Mouse (Mus musculus) megakaryocyte, embryonic 14.5 days (primary cell): ENCODE measurements around the gene Prf1. TPM values are rescaled to one million over a fixed set of nuclear protein-coding genes. Genes with fewer than 3 reads are reported as not detected.

Source experiments
- H3K27me3 ChIP-seq: replicated peaks from 2 replicates; pipeline ENCODE3; 2012; ENCODE audit warnings: inconsistent platforms
- H3K36me3 ChIP-seq: replicated peaks from 2 replicates; pipeline ENCODE3; 2012; ENCODE audit warnings: low read length, inconsistent platforms, mixed read lengths
- H3K4me1 ChIP-seq: 2 replicates; pipeline ENCODE4 v1.6.1; 2012; ENCODE audit warnings: inconsistent platforms
- H3K4me3 ChIP-seq: replicated peaks from 2 replicates; pipeline ENCODE3; 2012; ENCODE audit warnings: moderate library complexity, mild to moderate bottlenecking, inconsistent platforms
- H3K9me3 ChIP-seq: 2 replicates; pipeline ENCODE4 v1.6.1; 2012; ENCODE audit warnings: inconsistent platforms
- FLI1 ChIP-seq: IDR thresholded peaks from 2 replicates; pipeline ENCODE4 v1.6.1; 2012; ENCODE audit warnings: low read length, inconsistent platforms, mixed read lengths
- GATA1 ChIP-seq: IDR thresholded peaks from 3 replicates; pipeline ENCODE4 v1.6.1; 2012; ENCODE audit warnings: mixed read lengths, low read length, inconsistent platforms, borderline replicate concordance
- polyA plus RNA-seq: library from polyadenylated mRNA; stranded (reverse); fragments of >175 nt; gene quantifications from 2 replicates; pipeline ENCODE4 v1.2.3, GENCODE M21; 2012; ENCODE audit warnings: low replicate concordance; ENCODE audit not compliant: insufficient read depth

The Prf1 gene
- polyA plus RNA-seq, 1 experiment = not detected

DNA sequence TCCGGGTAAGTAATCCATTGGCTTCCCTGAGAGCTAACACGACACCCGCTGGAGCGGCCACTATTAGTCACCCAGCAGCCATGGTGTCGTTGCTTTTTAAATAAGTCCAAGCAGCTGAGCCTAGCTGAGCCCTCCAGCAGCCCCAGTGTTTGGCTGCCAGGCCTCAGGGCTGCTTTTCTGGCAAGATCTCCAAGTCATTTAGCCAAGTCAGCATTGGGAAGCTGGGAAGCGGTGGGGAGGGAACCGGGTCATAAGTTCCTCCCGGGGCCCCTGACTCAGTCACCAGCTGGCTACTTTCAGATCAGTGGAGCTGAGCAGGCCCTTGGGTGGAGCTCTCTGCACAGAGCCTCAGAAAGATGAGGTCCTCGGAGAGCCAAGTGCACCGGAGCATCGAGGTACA lies 12.4 kb upstream of the Prf1 start:
- H3K36me3 ChIP-seq = no peaks in the 10 kb centered on the region
- 0 out of 2 replicates have a peak, but pooled peaks cover 7% of the 10 kb centered on the region for H3K9me3 ChIP-seq
- no peak overlapping the region for H3K4me3 ChIP-seq
- H3K27me3 ChIP-seq = peaks cover 37% of the 10 kb centered on the region
- no peak for TF ChIP-seq GATA1
- no peaks in the 10 kb centered on the region for H3K4me1 ChIP-seq

DNA sequence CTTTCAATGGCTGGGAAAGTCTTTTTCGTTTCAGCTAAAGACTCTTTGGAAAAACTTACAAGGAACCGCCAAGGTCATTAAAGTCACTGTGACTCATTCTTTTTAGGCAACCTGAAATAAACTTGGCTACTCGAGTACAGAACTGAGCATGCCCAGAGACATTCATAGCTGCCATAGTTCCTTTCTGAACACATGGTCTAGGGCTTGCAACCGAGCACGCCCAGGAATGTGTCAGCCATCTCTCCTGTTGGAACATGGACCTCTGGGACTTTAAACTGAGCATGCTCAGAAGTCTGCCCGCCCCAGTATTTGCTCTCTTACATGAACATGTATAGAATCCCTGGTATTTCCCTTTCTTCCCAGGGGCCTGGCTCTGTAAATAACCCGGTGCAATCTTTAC lies 11.4 kb upstream of the Prf1 start:
- TF ChIP-seq GATA1 = no peak
- TF ChIP-seq FLI1 = no peak
- Histone ChIP-seq H3K9me3 (0 out of 2 replicates have a peak, but pooled peaks cover 7% of the 10 kb centered on the region), H3K27me3 (peaks cover 36% of the 10 kb centered on the region), H3K4me1 (no peaks in the 10 kb centered on the region), H3K4me3 (no peak overlapping the region), H3K36me3 (no peaks in the 10 kb centered on the region)

DNA sequence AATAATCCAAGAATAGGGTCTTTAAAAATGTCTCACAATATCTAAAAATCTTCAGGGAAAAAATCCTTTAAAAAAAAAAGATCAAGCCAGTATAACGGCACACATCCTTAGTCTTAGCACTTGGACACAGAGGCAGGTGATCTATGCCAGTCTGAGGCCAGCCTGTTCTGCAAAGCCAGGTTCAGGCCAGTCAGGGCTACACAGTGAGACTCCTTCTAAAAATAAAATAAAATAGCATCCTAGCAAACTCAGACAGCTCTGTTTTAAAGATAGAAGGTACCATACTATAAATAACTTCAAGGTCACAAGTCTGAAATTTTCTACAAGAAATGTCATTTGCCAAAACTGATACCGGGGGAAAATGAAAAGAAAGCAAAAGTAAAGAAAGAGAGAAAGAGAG lies 7.6 kb upstream of the Prf1 start:
- no peaks in the 10 kb centered on the region for H3K4me1 ChIP-seq
- H3K9me3 ChIP-seq = 0 out of 2 replicates have a peak, but pooled peaks cover 8% of the 10 kb centered on the region
- TF ChIP-seq GATA1 = no peak
- no peak for TF ChIP-seq FLI1
- no peaks in the 10 kb centered on the region for H3K36me3 ChIP-seq
- no peak overlapping the region for H3K4me3 ChIP-seq
- peaks cover 30% of the 10 kb centered on the region for H3K27me3 ChIP-seq

GRCm38 (mm10) chr10:61290479-61290878 lies 7.2 kb upstream of the Prf1 start:
- no peak for TF ChIP-seq FLI1
- TF ChIP-seq GATA1 = no peak
- Histone ChIP-seq H3K4me3 (no peak overlapping the region), H3K27me3 (peaks cover 26% of the 10 kb centered on the region), H3K9me3 (peaks cover 11% of the 10 kb centered on the region; the same call in 1 of the 2 replicates), H3K4me1 (no peaks in the 10 kb centered on the region), H3K36me3 (no peaks in the 10 kb centered on the region)

DNA sequence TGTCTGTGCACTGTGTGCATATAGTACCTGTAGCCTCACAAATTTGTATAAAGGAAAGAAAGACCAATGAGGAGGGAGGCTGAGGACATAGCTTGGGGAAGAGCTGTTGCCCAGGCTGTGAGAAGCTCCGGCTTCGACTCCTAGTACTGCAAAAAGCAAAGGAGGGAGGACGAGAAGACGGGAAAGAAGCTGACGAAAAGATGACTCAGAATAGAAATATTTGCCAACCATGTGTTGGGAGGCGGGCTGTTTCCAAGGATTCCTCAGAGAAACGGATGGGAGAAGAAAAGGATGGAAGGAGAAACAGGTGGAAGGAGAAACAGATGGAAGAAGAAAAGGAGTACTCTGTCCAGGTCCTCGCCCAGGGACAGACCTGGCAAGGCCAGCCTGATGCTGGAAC lies 3.4 kb upstream of the Prf1 start:
- Histone ChIP-seq H3K9me3 (peaks cover 10% of the 10 kb centered on the region; the same call in 1 of the 2 replicates), H3K4me3 (no peak overlapping the region), H3K4me1 (peaks cover 11% of the 10 kb centered on the region), H3K36me3 (no peaks in the 10 kb centered on the region), H3K27me3 (peaks cover 21% of the 10 kb centered on the region)
- TF ChIP-seq FLI1 (no peak), GATA1 (no peak)

DNA sequence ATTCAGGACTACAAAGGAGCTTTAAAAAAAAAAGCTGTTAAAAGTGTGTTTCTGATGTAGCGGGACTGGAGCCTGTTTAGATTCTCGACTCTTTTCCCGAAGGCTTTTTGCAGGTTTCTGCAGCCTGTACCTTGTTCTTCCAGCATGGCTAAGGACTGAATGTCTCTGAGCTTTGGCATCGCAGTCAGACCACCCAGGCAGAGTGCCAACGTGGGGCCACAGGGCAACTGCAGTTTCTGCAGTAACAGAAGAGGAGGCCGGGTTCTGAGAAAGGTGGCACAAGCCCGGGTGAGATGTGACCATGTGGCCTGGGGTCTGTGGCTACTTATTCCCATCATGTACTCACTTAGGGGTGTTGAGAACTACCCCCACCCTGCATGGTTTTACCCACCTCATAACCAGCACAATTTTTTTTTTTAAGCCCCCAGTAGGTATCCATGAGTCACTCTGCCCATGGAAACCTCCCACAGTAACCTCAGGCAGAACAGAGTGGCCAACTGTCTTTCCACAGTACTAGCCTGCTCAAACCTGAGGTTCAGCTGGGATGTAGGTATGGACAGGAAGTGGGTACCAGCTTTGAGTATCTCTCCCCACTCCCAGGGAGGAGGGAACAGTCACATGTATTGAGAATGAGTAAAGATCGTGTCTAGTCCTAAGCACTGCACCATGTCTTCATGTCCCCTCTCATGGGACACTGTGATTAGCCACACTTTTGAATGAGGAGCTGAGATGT lies 754 bp upstream of the Prf1 start:
- Histone ChIP-seq H3K36me3 (no peaks in the 10 kb centered on the region), H3K4me1 (peaks cover 11% of the 10 kb centered on the region), H3K27me3 (peaks cover 28% of the 10 kb centered on the region), H3K9me3 (peaks cover 10% of the 10 kb centered on the region; the same call in 1 of the 2 replicates), H3K4me3 (no peak overlapping the region)
- TF ChIP-seq GATA1 (no peak), FLI1 (no peak)

GRCm38 (mm10) chr10:61300996-61301395 lies 3.4 kb downstream of the Prf1 start:
- peaks cover 15% of the 10 kb centered on the region for H3K4me1 ChIP-seq
- H3K27me3 ChIP-seq = peaks cover 38% of the 10 kb centered on the region
- no peak overlapping the region for H3K4me3 ChIP-seq
- no peak for TF ChIP-seq FLI1
- no peak for TF ChIP-seq GATA1
- no peaks in the 10 kb centered on the region for H3K36me3 ChIP-seq
- no peaks in the 10 kb centered on the region for H3K9me3 ChIP-seq

DNA sequence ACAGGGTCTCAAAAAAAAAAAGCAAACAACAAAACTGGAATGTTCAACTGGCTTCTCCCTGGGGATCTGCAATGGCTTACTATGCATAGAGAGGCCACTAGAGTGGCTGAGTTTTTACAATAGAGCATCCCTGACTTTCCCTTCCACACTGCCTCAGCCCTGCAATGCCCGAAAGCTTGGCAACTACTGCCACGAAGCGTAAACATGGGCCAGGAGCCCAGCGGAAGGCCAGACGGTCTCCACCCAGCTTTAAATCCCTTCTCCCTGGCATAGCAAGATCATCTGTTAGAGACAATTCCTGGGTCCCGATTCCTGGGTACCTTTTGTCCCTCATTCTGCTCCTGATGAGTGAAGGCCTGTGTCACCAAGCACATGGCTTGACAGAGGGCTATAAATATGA lies 6.4 kb downstream of the Prf1 start:
- TF ChIP-seq FLI1 (no peak), GATA1 (no peak)
- Histone ChIP-seq H3K27me3 (peaks cover 38% of the 10 kb centered on the region), H3K36me3 (no peaks in the 10 kb centered on the region), H3K4me3 (no peak overlapping the region), H3K9me3 (no peaks in the 10 kb centered on the region), H3K4me1 (peaks cover 5% of the 10 kb centered on the region; the same call in 1 of the 2 replicates)

- peaks cover 5% of the 10 kb centered on the region; the same call in 1 of the 2 replicates for H3K4me1 ChIP-seq
- TF ChIP-seq FLI1 = no peak
- TF ChIP-seq GATA1 = no peak
- H3K4me3 ChIP-seq = no peak overlapping the region
- H3K27me3 ChIP-seq = peaks cover 36% of the 10 kb centered on the region
- H3K36me3 ChIP-seq = no peaks in the 10 kb centered on the region
- H3K9me3 ChIP-seq = no peaks in the 10 kb centered on the region
Measured at GRCm38 (mm10) chr10:61305928-61306590, 8.4 kb downstream of the Prf1 start.

- H3K36me3 ChIP-seq = no peaks in the 10 kb centered on the region
- peaks cover 5% of the 10 kb centered on the region; the same call in 1 of the 2 replicates for H3K4me1 ChIP-seq
- H3K27me3 ChIP-seq = peaks cover 34% of the 10 kb centered on the region
- no peaks in the 10 kb centered on the region for H3K9me3 ChIP-seq
- H3K4me3 ChIP-seq = no peak overlapping the region
- no peak for TF ChIP-seq GATA1
- no peak for TF ChIP-seq FLI1
Measured at GRCm38 (mm10) chr10:61308706-61309320, 11.2 kb downstream of the Prf1 start.
